Mouse (Mus musculus) limb, embryonic 13.5 days (tissue): Measurements from ENCODE around the gene Dync1h1. TPM values are rescaled to one million over a fixed set of nuclear protein-coding genes. Genes with fewer than 3 reads are reported as not detected.

ENCODE experiments used
- ATAC-seq: fragments of 200-750 bp; cut with Nextera tagmentation; 2 replicates; pipeline ENCODE4 v1.8.0; 2017; ENCODE audit warnings: low read depth, moderate number of reproducible peaks, moderate TSS enrichment; ENCODE audit not compliant: low FRiP score
- H3K27ac ChIP-seq: fragments of 300-500 bp; sonication (generic); 2 replicates; pipeline ENCODE4 v1.5.1; 2015; ENCODE audit warnings: inconsistent platforms, mild to moderate bottlenecking, moderate library complexity
- H3K27me3 ChIP-seq: fragments of 300-500 bp; sonication (generic); 2 replicates; pipeline ENCODE4 v1.6.1; 2015; ENCODE audit warnings: mild to moderate bottlenecking, inconsistent platforms
- H3K36me3 ChIP-seq: fragments of 300-500 bp; sonication (generic); 2 replicates; pipeline ENCODE4 v1.6.1; 2015; ENCODE audit warnings: inconsistent platforms, mild to moderate bottlenecking, moderate library complexity
- H3K4me1 ChIP-seq: fragments of 300-500 bp; sonication (generic); 2 replicates; pipeline ENCODE4 v1.6.1; 2015; ENCODE audit warnings: inconsistent platforms
- H3K4me2 ChIP-seq: fragments of 300-500 bp; sonication (generic); replicated peaks from 2 replicates; pipeline ENCODE4 v1.6.1; 2015; ENCODE audit warnings: inconsistent platforms, mild to moderate bottlenecking, moderate library complexity
- H3K4me3 ChIP-seq: fragments of 300-500 bp; sonication (generic); 2 replicates; pipeline ENCODE4 v1.5.1; 2015; ENCODE audit warnings: moderate library complexity, mild to moderate bottlenecking, inconsistent platforms
- H3K9ac ChIP-seq: fragments of 300-500 bp; sonication (generic); 2 replicates; pipeline ENCODE4 v1.6.1; 2015; ENCODE audit warnings: mild to moderate bottlenecking, inconsistent platforms
- H3K9me3 ChIP-seq: fragments of 300-500 bp; sonication (generic); 2 replicates; pipeline ENCODE4 v1.6.1; 2016; ENCODE audit warnings: inconsistent platforms
- WGBS: fragments of 180-500 bp; shearing (Covaris S2); methylation state at CpG from one replicate; pipeline ENCODE4 v1.1.7; 2015; 5-methylcytosine and 5-hydroxymethylcytosine counted together
- polyA plus RNA-seq: library from polyadenylated mRNA; unstranded; fragments of >200 nt; fragmentation: Nextera tagmentation; extraction: Ambion mirVana; gene quantifications from 2 replicates; pipeline ENCODE4 v1.2.1, GENCODE M21; 2015

Dync1h1 gene
- polyA plus RNA-seq, 1 experiment from 2014 or later, result 53.5 TPM

DNA sequence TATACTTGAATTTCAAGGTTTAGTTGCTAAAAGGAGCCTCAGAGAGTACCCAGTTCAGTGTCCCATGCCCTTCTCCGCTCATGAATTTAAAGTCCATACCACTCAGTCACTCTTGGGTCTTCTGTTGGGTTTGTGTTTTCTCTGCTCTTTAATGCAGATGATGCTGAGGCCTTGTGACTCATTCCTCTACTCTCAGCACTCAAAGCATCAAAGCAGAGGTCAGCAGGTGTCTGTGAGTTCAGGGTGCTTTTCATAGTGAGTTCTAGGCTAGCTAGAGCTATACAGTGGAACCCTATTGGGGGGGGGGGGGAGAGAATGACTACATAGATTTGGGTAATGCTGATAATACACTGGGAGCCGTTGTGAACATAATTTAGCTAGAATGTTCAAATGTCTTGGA lies 9.5 kb downstream of the Dync1h1 start:
- peaks cover 61% of the 10 kb centered on the region for H3K36me3 ChIP-seq

GRCm38 (mm10) chr12:110630056-110630455 lies 28.8 kb downstream of the Dync1h1 start:
- 95% methylated on average over 11 of the region's 11 CpGs for WGBS
- peaks cover 99% of the 10 kb centered on the region for H3K36me3 ChIP-seq

More for the DNA sequence above, 9.5 kb downstream of the Dync1h1 start:
- 98% methylated on average over 2 of the region's 2 CpGs for WGBS
- no peak overlapping the region for H3K27ac ChIP-seq
- no peak for ATAC-seq
- H3K27me3 ChIP-seq, result no peaks in the 10 kb centered on the region
- peaks cover 4% of the 10 kb centered on the region; the same call in 1 of the 2 replicates for H3K4me1 ChIP-seq
- no peaks in the 10 kb centered on the region for H3K9me3 ChIP-seq
- H3K9ac ChIP-seq, result no peak overlapping the region
- H3K4me2 ChIP-seq, result no peak overlapping the region
- H3K4me3 ChIP-seq, result no peak overlapping the region

GRCm38 (mm10) chr12:110636293-110636692 lies 35.0 kb downstream of the Dync1h1 start:
- 94% methylated on average over 12 of the region's 12 CpGs for WGBS
- Histone ChIP-seq H3K4me2 (no peak overlapping the region), H3K36me3 (peaks cover 99% of the 10 kb centered on the region), H3K9ac (no peak overlapping the region), H3K4me3 (no peak overlapping the region), H3K4me1 (no peaks in the 10 kb centered on the region), H3K9me3 (no peaks in the 10 kb centered on the region), H3K27me3 (no peaks in the 10 kb centered on the region), H3K27ac (no peak overlapping the region)
- no peak for ATAC-seq

More at GRCm38 (mm10) chr12:110630056-110630455, 28.8 kb downstream of the Dync1h1 start:
- Histone ChIP-seq H3K9me3 (no peaks in the 10 kb centered on the region), H3K4me2 (no peak overlapping the region), H3K27ac (no peak overlapping the region), H3K9ac (no peak overlapping the region), H3K4me1 (no peaks in the 10 kb centered on the region), H3K4me3 (no peak overlapping the region), H3K27me3 (no peaks in the 10 kb centered on the region)
- no peak for ATAC-seq

GRCm38 (mm10) chr12:110637507-110638114 lies 36.4 kb downstream of the Dync1h1 start:
- H3K4me3 ChIP-seq, result no peak overlapping the region
- ATAC-seq, result no peak
- peaks cover 99% of the 10 kb centered on the region for H3K36me3 ChIP-seq
- no peaks in the 10 kb centered on the region for H3K9me3 ChIP-seq
- 92% methylated on average over 13 of the region's 13 CpGs for WGBS
- H3K27ac ChIP-seq, result no peak overlapping the region
- no peaks in the 10 kb centered on the region for H3K4me1 ChIP-seq
- no peak overlapping the region for H3K9ac ChIP-seq
- no peak overlapping the region for H3K4me2 ChIP-seq
- no peaks in the 10 kb centered on the region for H3K27me3 ChIP-seq

DNA sequence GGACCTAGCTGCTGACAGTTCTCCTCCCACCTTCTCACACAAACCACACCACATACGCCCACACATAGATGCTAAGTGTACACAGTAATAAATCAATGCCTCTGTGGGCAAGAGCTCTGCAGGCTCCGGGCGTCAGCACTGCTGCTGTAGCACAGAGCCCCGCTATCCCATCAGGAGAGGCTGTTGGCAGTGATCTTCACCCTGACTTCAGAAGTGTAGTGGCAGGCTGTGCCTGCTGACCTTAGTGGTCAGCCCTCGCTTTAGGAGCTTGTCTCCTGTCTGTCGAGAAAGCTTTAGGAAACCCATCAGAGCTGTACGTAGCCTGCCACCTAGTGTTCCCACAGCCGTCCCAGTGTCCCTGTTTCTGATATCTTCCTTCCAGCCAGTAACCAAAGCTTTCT lies 49.0 kb downstream of the Dync1h1 start:
- no peak overlapping the region for H3K4me3 ChIP-seq
- no peak overlapping the region for H3K9ac ChIP-seq
- H3K9me3 ChIP-seq, result no peaks in the 10 kb centered on the region
- 78% methylated on average over 8 of the region's 8 CpGs for WGBS
- no peaks in the 10 kb centered on the region for H3K27me3 ChIP-seq
- H3K36me3 ChIP-seq, result peaks cover 95% of the 10 kb centered on the region
- no peaks in the 10 kb centered on the region for H3K4me1 ChIP-seq
- H3K27ac ChIP-seq, result no peak overlapping the region
- ATAC-seq, result no peak
- no peak overlapping the region for H3K4me2 ChIP-seq

DNA sequence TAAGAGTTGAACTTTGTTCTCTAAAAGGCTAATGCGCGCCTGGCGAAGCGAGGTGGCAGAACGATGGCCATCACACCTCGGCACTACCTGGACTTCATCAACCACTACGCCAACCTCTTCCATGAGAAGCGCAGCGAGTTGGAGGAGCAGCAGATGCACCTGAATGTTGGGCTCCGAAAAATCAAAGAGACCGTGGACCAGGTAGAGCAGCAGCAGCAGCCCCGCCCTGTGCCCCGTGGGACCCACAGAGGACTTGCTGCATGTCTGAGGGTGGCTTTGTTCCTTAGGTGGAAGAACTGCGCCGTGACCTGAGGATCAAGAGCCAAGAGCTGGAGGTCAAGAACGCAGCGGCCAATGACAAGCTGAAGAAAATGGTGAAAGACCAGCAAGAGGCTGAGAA lies 50.2 kb downstream of the Dync1h1 start:
- Histone ChIP-seq H3K4me2 (no peak overlapping the region), H3K27ac (no peak overlapping the region), H3K9me3 (no peaks in the 10 kb centered on the region), H3K36me3 (peaks cover 95% of the 10 kb centered on the region), H3K4me3 (no peak overlapping the region), H3K4me1 (no peaks in the 10 kb centered on the region), H3K9ac (no peak overlapping the region), H3K27me3 (no peaks in the 10 kb centered on the region)
- ATAC-seq, result no peak
- 96% methylated on average over 17 of the region's 17 CpGs for WGBS

- Histone ChIP-seq H3K4me1 (no peaks in the 10 kb centered on the region), H3K9ac (no peak overlapping the region), H3K27me3 (no peaks in the 10 kb centered on the region), H3K36me3 (peaks cover 99% of the 10 kb centered on the region), H3K9me3 (no peaks in the 10 kb centered on the region), H3K4me3 (no peak overlapping the region), H3K4me2 (no peak overlapping the region), H3K27ac (no peak overlapping the region)
- ATAC-seq, result no peak
- 94% methylated on average over 14 of the region's 14 CpGs for WGBS
These were observed 60.5 kb downstream of the Dync1h1 start for GRCm38 (mm10) chr12:110661746-110662145.

DNA sequence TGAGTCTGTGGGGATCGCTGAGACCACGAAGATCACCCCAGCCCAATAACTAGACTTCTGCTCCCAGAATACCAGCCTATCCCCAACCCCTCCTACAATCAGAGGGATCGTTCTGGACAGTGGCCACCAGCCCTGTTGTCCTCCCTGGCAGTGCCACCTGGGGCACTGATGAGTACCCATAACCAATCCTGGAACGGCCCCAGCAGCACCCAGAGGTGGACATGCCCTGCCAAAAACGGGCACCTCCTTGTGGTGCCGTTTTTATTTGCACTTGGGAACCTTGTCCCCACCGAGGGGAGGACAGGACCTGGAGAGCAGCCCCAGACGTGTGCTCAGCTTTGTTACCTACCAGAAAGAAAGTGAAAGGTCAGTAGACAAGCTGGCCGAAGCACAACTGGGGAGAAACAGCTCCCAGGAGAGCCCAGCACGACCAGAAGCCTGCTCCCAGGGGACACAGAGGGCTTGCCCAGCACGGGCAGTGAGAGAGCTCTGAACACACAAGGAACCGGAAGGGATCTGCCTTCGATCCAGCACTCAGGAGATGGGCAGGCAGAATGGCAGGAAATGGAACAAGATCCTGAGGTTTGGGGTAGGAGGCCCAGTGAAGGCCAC lies 66.3 kb downstream of the Dync1h1 start:
- no peak overlapping the region for H3K4me3 ChIP-seq
- peaks cover 79% of the 10 kb centered on the region for H3K36me3 ChIP-seq
- no peak overlapping the region for H3K9ac ChIP-seq
- WGBS, result 89% methylated on average over 13 of the region's 13 CpGs
- no peaks in the 10 kb centered on the region for H3K9me3 ChIP-seq
- H3K4me2 ChIP-seq, result no peak overlapping the region
- H3K27me3 ChIP-seq, result no peaks in the 10 kb centered on the region
- no peak for ATAC-seq
- no peak overlapping the region for H3K27ac ChIP-seq
- no peaks in the 10 kb centered on the region for H3K4me1 ChIP-seq

DNA sequence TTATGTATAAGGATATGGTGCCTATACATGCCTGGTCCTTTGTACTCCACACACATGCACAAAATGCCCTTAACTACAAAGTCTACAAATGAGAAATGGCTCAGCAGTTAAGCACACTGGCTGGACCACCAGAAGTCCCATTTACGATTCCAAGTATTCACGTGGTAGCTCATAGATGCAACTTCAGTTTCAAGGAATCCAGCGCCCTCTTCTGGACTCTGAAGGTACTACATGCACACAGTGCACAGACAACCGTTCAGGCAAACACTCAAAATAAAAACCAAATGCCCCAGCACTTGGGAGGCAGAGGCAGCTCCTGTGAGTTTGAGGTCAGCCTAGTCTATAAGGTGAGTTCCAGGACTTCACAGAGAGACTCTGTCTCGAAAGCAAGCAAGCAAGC lies 73.0 kb downstream of the Dync1h1 start:
- no peaks in the 10 kb centered on the region for H3K4me1 ChIP-seq
- H3K4me3 ChIP-seq, result no peak overlapping the region
- H3K27ac ChIP-seq, result no peak overlapping the region
- no peak overlapping the region for H3K4me2 ChIP-seq
- H3K27me3 ChIP-seq, result no peaks in the 10 kb centered on the region
- no peak overlapping the region for H3K9ac ChIP-seq
- WGBS, result 57% methylated on average over 5 of the region's 5 CpGs
- no peak for ATAC-seq
- H3K36me3 ChIP-seq, result peaks cover 13% of the 10 kb centered on the region
- no peaks in the 10 kb centered on the region for H3K9me3 ChIP-seq

GRCm38 (mm10) chr12:110681191-110681590 lies 79.9 kb downstream of the Dync1h1 start:
- Histone ChIP-seq H3K9ac (no peak overlapping the region), H3K27ac (no peak overlapping the region), H3K27me3 (no peaks in the 10 kb centered on the region), H3K4me2 (no peak overlapping the region), H3K36me3 (0 out of 2 replicates have a peak, but pooled peaks cover 4% of the 10 kb centered on the region), H3K9me3 (no peaks in the 10 kb centered on the region), H3K4me3 (no peak overlapping the region), H3K4me1 (peaks cover 4% of the 10 kb centered on the region; the same call in 1 of the 2 replicates)
- 48% methylated on average over 7 of the region's 7 CpGs for WGBS
- ATAC-seq, result 0 out of 2 replicates have a peak, but pooled peaks have one; percentile 42

DNA sequence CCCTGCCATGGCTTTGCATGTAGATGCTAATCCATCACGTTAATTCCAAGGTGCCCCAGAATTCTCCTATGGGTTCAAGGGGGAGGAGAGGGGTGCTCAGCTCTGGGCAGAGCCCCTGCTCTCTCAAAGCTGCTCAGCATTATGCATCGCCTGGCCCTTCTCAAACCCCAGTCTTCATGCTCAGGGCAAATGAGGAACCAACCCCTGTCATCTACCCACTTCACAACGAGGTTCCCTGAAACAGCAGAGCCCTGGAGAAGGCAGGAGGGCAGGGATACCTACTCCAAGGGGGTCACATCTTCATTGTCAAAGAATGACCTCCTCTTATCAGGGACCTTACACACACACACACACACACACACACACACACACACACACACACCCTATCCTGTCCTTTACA lies 80.6 kb downstream of the Dync1h1 start:
- Histone ChIP-seq H3K36me3 (peaks cover 11% of the 10 kb centered on the region), H3K27ac (no peak overlapping the region), H3K4me3 (no peak overlapping the region), H3K27me3 (no peaks in the 10 kb centered on the region), H3K9me3 (no peaks in the 10 kb centered on the region), H3K9ac (no peak overlapping the region), H3K4me2 (no peak overlapping the region), H3K4me1 (peaks cover 4% of the 10 kb centered on the region; the same call in 1 of the 2 replicates)
- WGBS, result 50% methylated on average over 3 of the region's 3 CpGs
- no peak for ATAC-seq

DNA sequence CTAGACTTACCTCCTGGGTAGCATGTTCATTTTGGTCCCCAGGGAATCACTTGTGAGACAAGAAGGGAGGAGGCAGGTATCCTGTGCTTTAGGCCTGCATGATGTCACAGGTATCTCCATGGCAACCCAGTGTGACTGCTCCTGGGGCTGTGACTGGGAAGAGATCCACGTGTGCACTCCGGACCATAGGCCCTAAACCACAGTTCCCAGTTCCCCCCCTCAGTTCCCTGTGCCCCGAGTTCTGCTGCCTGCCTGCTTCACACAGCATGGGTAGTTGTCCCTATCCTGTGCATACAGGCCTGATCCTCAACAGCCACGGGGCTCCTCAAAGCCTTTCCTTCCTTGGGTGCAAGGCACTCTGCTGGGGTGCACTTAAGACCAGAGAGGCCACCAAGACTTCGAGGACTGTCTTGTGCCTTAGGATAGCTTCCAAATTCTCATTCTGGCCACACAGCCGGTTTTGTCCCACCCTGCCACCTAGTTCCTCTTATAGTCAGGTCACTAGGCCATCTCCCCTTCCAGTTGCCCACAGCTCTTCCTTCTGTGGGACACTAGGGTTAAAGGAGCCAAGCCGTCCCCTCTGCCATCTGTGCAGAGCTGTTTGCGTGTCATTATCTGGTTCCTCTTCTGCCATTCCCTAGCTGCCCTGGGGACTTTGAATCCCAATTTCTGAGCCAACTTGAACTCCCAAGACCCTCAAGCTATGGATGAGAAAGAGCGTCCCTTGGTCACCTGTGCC lies 81.5 kb downstream of the Dync1h1 start, which contains the start of gene 1700001K19Rik:
1700001K19Rik (minus strand) TSS at position 59 of the 739 bp plus-strand sequence.
- no peak for ATAC-seq
- Histone ChIP-seq H3K4me3 (no peak within 1 kb of the TSS), H3K27me3 (no peaks in the 10 kb centered on the region), H3K4me1 (peaks cover 4% of the 10 kb centered on the region; the same call in 1 of the 2 replicates), H3K27ac (no peak within 1 kb of the TSS), H3K9ac (no peak within 1 kb of the TSS), H3K4me2 (no peak within 1 kb of the TSS), H3K9me3 (no peaks in the 10 kb centered on the region), H3K36me3 (peaks cover 19% of the 10 kb centered on the region)
- WGBS, result 71% methylated on average over 9 of the region's 9 CpGs
